Mouse (Mus musculus): ENCODE measurements around the gene Atg9b. TPM values are rescaled to one million over a fixed set of nuclear protein-coding genes. Genes with fewer than 3 reads are reported as not detected.

Atg9b gene
- polyA plus RNA-seq, 1 experiment from 2014 or later, result 0.48 TPM

- ATAC-seq, result no peak
- H3K9me3 ChIP-seq (ENCODE audit: low read length), result no peaks in the 10 kb centered on the region
- no peaks in the 10 kb centered on the region for H3K27me3 ChIP-seq (ENCODE audit: insufficient read depth, low read length)
- no peak overlapping the region for H3K9ac ChIP-seq (replicated peaks)
- H3K36me3 ChIP-seq (replicated peaks; ENCODE audit: insufficient read depth, low read length), result no peaks in the 10 kb centered on the region
- TF ChIP-seq CTCF (IDR thresholded peaks at IDR 0.05; ENCODE audit: low read depth) (no peak), EP300 (IDR thresholded peaks at IDR 0.05; ENCODE audit: low read depth) (no peak)
- H3K4me1 ChIP-seq (ENCODE audit: insufficient read depth), result no peaks in the 10 kb centered on the region; the same call in 1 of the 2 replicates
- DNase-seq, result no peak
- 83% methylated on average over 2 of the region's 2 CpGs for WGBS (ENCODE audit: insufficient replicate concordance)
- no peak overlapping the region for H3K4me3 ChIP-seq (ENCODE audit: low read depth, low read length)
- H3K4me2 ChIP-seq (ENCODE audit: low read depth, low read length), result no peak overlapping the region
- H3K27ac ChIP-seq (ENCODE audit: low read depth), result no peak overlapping the region
Observed at GRCm38 (mm10) chr5:24363467-24363866, 28.5 kb downstream of the Atg9b start.

- Histone ChIP-seq H3K36me3 (replicated peaks; ENCODE audit: insufficient read depth, low read length) (no peaks in the 10 kb centered on the region), H3K4me2 (ENCODE audit: low read depth, low read length) (peak overlapping the region; percentile 13; the same call in 1 of the 2 replicates), H3K4me1 (ENCODE audit: insufficient read depth) (no peaks in the 10 kb centered on the region), H3K4me3 (ENCODE audit: low read depth, low read length) (no peak overlapping the region), H3K9me3 (ENCODE audit: low read length) (no peaks in the 10 kb centered on the region), H3K27me3 (ENCODE audit: insufficient read depth, low read length) (no peaks in the 10 kb centered on the region), H3K27ac (ENCODE audit: low read depth) (no peak overlapping the region), H3K9ac (replicated peaks) (no peak overlapping the region)
- peak; percentile 98 for TF ChIP-seq CTCF (IDR thresholded peaks at IDR 0.05; ENCODE audit: low read depth)
- no peak for TF ChIP-seq EP300 (IDR thresholded peaks at IDR 0.05; ENCODE audit: low read depth)
- DNase-seq, result peak; percentile 82
- ATAC-seq, result peak; percentile 59
- WGBS (ENCODE audit: insufficient replicate concordance), result 0% methylated on average over 7 of the region's 7 CpGs
Observed at GRCm38 (mm10) chr5:24360792-24361454, 31.0 kb downstream of the Atg9b start.

- H3K9me3 ChIP-seq (ENCODE audit: low read length), result no peaks in the 10 kb centered on the region
- H3K4me2 ChIP-seq (ENCODE audit: low read depth, low read length), result no peak overlapping the region
- H3K4me3 ChIP-seq (ENCODE audit: low read depth, low read length), result no peak overlapping the region
- no peaks in the 10 kb centered on the region for H3K36me3 ChIP-seq (replicated peaks; ENCODE audit: insufficient read depth, low read length)
- WGBS (ENCODE audit: insufficient replicate concordance), result 8% methylated on average over 7 of the region's 7 CpGs
- no peak overlapping the region for H3K9ac ChIP-seq (replicated peaks)
- H3K27ac ChIP-seq (ENCODE audit: low read depth), result no peak overlapping the region
- H3K27me3 ChIP-seq (ENCODE audit: insufficient read depth, low read length), result peaks cover 21% of the 10 kb centered on the region
- peak; percentile 72 for ATAC-seq
- TF ChIP-seq EP300 (IDR thresholded peaks at IDR 0.05; ENCODE audit: low read depth), result no peak
- peak; percentile 65 for TF ChIP-seq CTCF (IDR thresholded peaks at IDR 0.05; ENCODE audit: low read depth)
- DNase-seq, result peak; percentile 87
- H3K4me1 ChIP-seq (ENCODE audit: insufficient read depth), result no peaks in the 10 kb centered on the region
Observed at GRCm38 (mm10) chr5:24357461-24357860, 34.5 kb downstream of the Atg9b start.

- Histone ChIP-seq H3K27me3 (ENCODE audit: insufficient read depth, low read length) (peaks cover 28% of the 10 kb centered on the region), H3K4me2 (ENCODE audit: low read depth, low read length) (no peak overlapping the region), H3K36me3 (replicated peaks; ENCODE audit: insufficient read depth, low read length) (no peaks in the 10 kb centered on the region), H3K4me3 (ENCODE audit: low read depth, low read length) (no peak overlapping the region), H3K9me3 (ENCODE audit: low read length) (no peaks in the 10 kb centered on the region), H3K9ac (replicated peaks) (no peak overlapping the region), H3K4me1 (ENCODE audit: insufficient read depth) (peaks cover 2% of the 10 kb centered on the region), H3K27ac (ENCODE audit: low read depth) (no peak overlapping the region)
- TF ChIP-seq EP300 (IDR thresholded peaks at IDR 0.05; ENCODE audit: low read depth) (no peak), CTCF (IDR thresholded peaks at IDR 0.05; ENCODE audit: low read depth) (no peak)
- ATAC-seq (no peak), DNase-seq (no peak)
- WGBS (ENCODE audit: insufficient replicate concordance), result 55% methylated on average over 4 of the region's 4 CpGs
Observed at GRCm38 (mm10) chr5:24356764-24357163, 35.2 kb downstream of the Atg9b start.

GRCm38 (mm10) chr5:24353327-24353726 is 38.6 kb downstream of the Atg9b start:
- Histone ChIP-seq H3K4me1 (ENCODE audit: insufficient read depth) (peaks cover 13% of the 10 kb centered on the region), H3K4me3 (ENCODE audit: low read depth, low read length) (no peak overlapping the region), H3K27ac (ENCODE audit: low read depth) (no peak overlapping the region), H3K36me3 (replicated peaks; ENCODE audit: insufficient read depth, low read length) (no peaks in the 10 kb centered on the region), H3K4me2 (ENCODE audit: low read depth, low read length) (no peak overlapping the region), H3K9me3 (ENCODE audit: low read length) (no peaks in the 10 kb centered on the region), H3K27me3 (ENCODE audit: insufficient read depth, low read length) (peaks cover 61% of the 10 kb centered on the region), H3K9ac (replicated peaks) (no peak overlapping the region)
- WGBS (ENCODE audit: insufficient replicate concordance), result 46% methylated on average over 4 of the region's 4 CpGs
- no peak for DNase-seq
- no peak for ATAC-seq
- TF ChIP-seq EP300 (IDR thresholded peaks at IDR 0.05; ENCODE audit: low read depth) (no peak), CTCF (IDR thresholded peaks at IDR 0.05; ENCODE audit: low read depth) (no peak)

- Histone ChIP-seq H3K9ac (replicated peaks) (no peak overlapping the region), H3K9me3 (ENCODE audit: low read length) (no peaks in the 10 kb centered on the region), H3K4me2 (ENCODE audit: low read depth, low read length) (0 out of 2 replicates have a peak overlapping the region, but pooled peaks have one; percentile 82), H3K4me3 (ENCODE audit: low read depth, low read length) (no peak overlapping the region), H3K36me3 (replicated peaks; ENCODE audit: insufficient read depth, low read length) (no peaks in the 10 kb centered on the region), H3K27ac (ENCODE audit: low read depth) (no peak overlapping the region), H3K27me3 (ENCODE audit: insufficient read depth, low read length) (peaks cover 67% of the 10 kb centered on the region), H3K4me1 (ENCODE audit: insufficient read depth) (peaks cover 17% of the 10 kb centered on the region)
- 5% methylated on average over 23 of the region's 24 CpGs for WGBS (ENCODE audit: insufficient replicate concordance)
- DNase-seq, result no peak
- ATAC-seq, result no peak
- TF ChIP-seq EP300 (IDR thresholded peaks at IDR 0.05; ENCODE audit: low read depth) (no peak), CTCF (IDR thresholded peaks at IDR 0.05; ENCODE audit: low read depth) (no peak)
Observed at GRCm38 (mm10) chr5:24352251-24352859, 39.6 kb downstream of the Atg9b start.

Measured in liver, postnatal 0 days (tissue).